Mouse (Mus musculus): ENCODE measurements around the gene Mrm3.

Mrm3 gene

GRCm38 (mm10) chr11:76242901-76243810 lies at the start of gene Mrm3, which contains the start of gene Glod4:
TSS of gene Mrm3 (plus strand) at chr11:76243715.
TSS of gene Glod4 (minus strand) at chr11:76243725.
- ATAC-seq (ENCODE audit: low TSS enrichment), result peak; percentile 97

- no peak for ATAC-seq (ENCODE audit: low TSS enrichment)
These were observed 47.1 kb upstream of the Mrm3 start for GRCm38 (mm10) chr11:76196275-76196976.

GRCm38 (mm10) chr11:76196977-76197469 lies 46.5 kb upstream of the Mrm3 start:
- no peak for ATAC-seq (ENCODE audit: low TSS enrichment)

GRCm38 (mm10) chr11:76201761-76202674 lies 41.5 kb upstream of the Mrm3 start:
- ATAC-seq (ENCODE audit: low TSS enrichment), result peak; percentile 95

DNA sequence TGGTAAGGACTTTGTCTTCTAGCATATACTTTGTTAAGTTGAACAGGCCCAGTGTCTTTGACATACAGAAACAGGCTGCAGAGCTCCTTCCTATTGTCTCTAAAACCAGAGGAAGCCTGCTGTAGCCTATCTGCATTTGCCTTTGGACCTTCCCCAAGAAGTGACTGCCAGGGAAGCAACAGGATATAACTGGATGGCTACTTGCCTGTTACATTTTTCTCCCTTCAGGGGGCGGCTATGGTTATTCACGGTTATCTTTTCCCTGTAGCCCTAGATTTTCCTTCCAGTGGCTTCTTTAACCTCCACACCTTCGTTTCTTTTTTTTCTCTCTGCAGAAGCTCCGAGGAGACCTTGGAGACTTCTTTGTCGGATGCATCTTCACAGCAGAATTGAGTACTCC lies 36.7 kb upstream of the Mrm3 start:
- no peak for ATAC-seq (ENCODE audit: low TSS enrichment)

DNA sequence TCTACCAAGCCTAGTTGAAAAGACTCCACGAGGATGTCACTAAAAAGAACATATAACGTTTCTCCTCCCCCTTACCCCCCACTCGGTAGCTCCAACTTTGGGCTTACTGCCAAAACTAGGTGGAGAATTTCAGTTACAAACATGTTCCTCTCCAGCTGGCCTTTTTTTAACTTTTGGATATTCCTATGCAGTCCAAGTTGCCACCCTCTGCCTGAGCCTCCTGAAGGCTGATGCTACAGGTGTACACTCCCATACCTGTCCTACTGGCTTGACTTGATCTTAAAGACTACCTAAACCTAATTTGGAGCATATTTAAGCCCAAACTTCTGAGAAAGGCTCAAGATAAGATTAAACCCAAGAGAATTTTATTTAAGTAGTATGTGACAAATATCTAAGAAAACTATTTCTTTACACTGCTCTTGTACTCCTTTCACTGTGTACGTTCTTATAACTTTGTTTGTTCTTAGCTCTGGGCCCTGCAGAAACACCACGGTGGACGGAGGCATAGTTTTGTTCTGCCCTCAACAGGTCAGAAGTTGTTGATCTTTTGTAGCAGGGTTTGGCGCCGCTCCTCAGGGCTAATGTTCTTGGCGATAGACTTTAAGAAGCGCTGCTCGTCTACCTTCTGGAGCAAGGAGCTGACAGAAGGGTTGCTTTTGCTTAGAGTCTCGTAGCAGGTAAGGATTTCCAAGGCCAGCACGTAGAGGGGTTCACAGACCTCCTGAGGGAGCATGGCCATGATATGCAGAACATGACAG lies 33.1 kb upstream of the Mrm3 start:
- no peak for ATAC-seq (ENCODE audit: low TSS enrichment)

- 0 out of 2 replicates have a peak, but pooled peaks have one; percentile 31 for ATAC-seq (ENCODE audit: low TSS enrichment)
These were observed 31.9 kb upstream of the Mrm3 start for GRCm38 (mm10) chr11:76211595-76211994.

GRCm38 (mm10) chr11:76213841-76214240 lies 29.7 kb upstream of the Mrm3 start:
- no peak for ATAC-seq (ENCODE audit: low TSS enrichment)

GRCm38 (mm10) chr11:76215011-76215410 lies 28.5 kb upstream of the Mrm3 start:
- ATAC-seq (ENCODE audit: low TSS enrichment), result no peak

- no peak for ATAC-seq (ENCODE audit: low TSS enrichment)
These were observed 27.4 kb upstream of the Mrm3 start for GRCm38 (mm10) chr11:76216049-76216540.

DNA sequence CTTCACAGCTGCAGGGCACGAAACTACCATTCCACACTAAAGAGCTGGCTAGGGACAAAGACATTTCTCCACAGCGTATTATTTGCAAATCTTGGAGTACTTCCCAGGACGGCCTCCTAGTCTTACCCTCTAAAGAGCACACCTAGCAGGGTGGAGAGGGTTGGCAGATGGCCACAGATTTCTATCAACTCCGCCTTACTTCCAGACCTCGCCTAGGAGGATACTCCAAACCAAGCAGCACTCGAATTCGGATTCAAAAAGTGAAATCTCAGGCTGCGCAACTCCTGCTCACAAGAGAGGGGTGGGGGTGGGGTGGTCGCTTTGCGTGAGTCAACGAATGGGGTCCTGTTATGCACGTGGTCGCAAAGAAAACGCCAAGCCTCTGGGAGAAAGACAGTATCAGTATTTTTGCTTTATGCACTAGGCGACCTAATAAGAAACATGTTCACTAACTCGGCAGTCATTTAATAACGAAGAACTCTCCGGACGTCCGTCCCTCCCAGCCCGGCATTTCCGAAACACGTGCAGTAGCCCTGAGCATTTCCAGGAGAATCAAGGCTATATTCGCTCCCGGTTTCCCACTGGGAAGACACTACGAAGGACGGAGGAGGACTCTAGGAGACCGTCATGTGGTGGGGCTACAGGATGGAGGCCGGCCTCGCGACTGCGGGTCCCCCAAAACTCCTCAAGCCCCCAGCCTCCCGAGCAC lies 26.7 kb upstream of the Mrm3 start:
- peak; percentile 39; the same call in 1 of the 2 replicates for ATAC-seq (ENCODE audit: low TSS enrichment)

DNA sequence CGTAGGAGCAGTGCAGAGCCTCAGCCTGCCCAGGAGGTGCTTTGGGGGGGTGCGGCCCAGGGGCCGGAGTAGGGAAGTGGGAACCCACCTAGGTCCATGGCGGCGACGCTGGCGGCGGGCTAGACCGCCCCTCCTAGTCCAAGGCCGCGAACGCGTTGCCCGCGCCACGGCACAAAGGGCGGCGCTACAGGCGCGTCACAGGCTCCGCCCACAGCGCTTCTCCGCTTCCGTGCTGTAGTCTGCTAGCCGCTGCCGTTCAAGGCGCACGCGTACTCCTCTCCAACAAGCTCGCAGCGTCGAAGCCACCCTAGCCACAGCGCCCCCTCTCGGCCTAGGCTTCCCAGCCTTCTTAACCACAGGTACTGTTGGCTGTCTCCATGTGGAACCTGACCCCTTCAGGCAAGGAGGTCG lies 26.1 kb upstream of the Mrm3 start, which contains the start of the genes Dbil5 and Gemin4:
Dbil5 (plus strand) TSS at position 219 of the 411 bp plus-strand sequence.
Gemin4 (minus strand) TSS at position 275 of the 411 bp plus-strand sequence.
- ATAC-seq (ENCODE audit: low TSS enrichment), result peak; percentile 96

GRCm38 (mm10) chr11:76224631-76225030 lies 18.9 kb upstream of the Mrm3 start:
- no peak for ATAC-seq (ENCODE audit: low TSS enrichment)

DNA sequence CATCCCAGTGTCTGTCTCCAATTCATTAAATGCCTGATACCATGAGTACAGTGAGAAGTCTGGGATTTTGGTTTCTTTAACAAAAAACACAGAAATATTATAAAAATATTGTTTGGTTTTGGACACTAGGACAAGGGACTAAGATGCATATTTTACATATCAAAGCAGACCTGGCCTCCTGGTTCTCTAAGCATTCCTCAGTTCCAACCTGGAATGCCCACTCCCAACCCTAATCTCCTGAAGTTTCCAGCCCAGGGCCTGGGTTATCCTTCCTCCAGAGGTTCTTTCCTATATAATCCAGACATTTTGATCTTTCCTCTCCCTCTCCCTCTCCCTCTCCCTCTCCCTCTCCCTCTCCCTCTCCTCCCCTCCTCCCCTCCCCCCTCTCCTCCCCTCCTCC lies 18.5 kb upstream of the Mrm3 start:
- ATAC-seq (ENCODE audit: low TSS enrichment), result no peak

GRCm38 (mm10) chr11:76236136-76236535 lies 7.4 kb upstream of the Mrm3 start:
- no peak for ATAC-seq (ENCODE audit: low TSS enrichment)

- ATAC-seq (ENCODE audit: low TSS enrichment), result no peak
These were observed 3.8 kb upstream of the Mrm3 start for GRCm38 (mm10) chr11:76239750-76240149.

GRCm38 (mm10) chr11:76243811-76244546 lies 464 bp downstream of the Mrm3 start:
- ATAC-seq (ENCODE audit: low TSS enrichment), result peak; percentile 53

GRCm38 (mm10) chr11:76246439-76246838 lies 2.9 kb downstream of the Mrm3 start:
- ATAC-seq (ENCODE audit: low TSS enrichment), result no peak

DNA sequence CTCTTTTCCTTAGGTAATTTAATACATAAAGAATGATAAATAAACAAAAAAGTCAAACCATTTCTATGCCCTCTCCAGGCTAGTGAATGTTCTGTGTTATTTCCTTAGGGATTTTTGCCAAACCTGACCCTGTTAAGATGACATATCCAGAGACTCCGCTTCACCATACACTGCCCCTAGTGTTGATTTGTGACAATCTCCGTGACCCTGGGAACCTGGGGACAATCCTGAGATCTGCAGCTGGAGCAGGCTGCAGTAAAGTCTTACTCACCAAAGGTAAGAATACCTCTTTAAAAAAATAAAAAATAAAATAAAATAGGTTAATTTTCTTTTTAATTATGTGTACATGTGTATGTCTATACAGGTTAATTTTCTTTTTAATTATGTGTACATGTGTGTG lies 3.7 kb downstream of the Mrm3 start:
- ATAC-seq (ENCODE audit: low TSS enrichment), result no peak

Measured in frontal cortex, adult (tissue).